Mouse (Mus musculus) CH12F3 (cell line): ENCODE measurements around the gene Gipc2.

Experiments
- in situ Hi-C: fragments of 300-500 bp; cut with MboI; formaldehyde crosslinking; loops from 2 replicates; pipeline ENCODE4 v1.14.3; 2020; ENCODE audit warnings: low sequenced_read_pairs

Gipc2 gene

GRCm38 (mm10) chr3:152190679-152191477 is 24.8 kb upstream of the Gipc2 start:
- in situ Hi-C loops: no loop called here

GRCm38 (mm10) chr3:152189306-152189705 is 23.3 kb upstream of the Gipc2 start:
- in situ Hi-C loops: no loop called here

GRCm38 (mm10) chr3:152186106-152186505 is 20.1 kb upstream of the Gipc2 start:
- in situ Hi-C loops: no loop called here

GRCm38 (mm10) chr3:152183522-152183921 is 17.5 kb upstream of the Gipc2 start:
- in situ Hi-C loops: no loop called here

DNA sequence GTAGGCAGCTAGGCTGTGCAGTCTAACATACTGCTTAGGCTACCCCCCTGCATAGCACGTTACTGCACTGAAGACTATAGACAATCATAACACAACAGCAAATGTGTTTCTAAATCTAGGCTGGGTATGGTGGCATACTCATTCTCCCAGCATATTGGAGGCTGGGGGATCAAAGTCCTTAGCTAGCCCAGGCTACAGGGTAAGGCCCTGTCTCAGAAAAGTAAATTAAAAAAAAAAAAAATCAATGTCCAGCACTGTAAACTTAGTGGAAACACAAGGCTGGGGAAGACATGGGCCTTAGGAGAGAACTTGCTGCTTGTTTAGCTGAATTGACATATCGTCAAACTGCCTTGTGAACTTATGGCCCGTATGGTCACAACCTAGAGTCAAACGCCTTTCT is 14.6 kb upstream of the Gipc2 start:
- in situ Hi-C loops: no loop called here

DNA sequence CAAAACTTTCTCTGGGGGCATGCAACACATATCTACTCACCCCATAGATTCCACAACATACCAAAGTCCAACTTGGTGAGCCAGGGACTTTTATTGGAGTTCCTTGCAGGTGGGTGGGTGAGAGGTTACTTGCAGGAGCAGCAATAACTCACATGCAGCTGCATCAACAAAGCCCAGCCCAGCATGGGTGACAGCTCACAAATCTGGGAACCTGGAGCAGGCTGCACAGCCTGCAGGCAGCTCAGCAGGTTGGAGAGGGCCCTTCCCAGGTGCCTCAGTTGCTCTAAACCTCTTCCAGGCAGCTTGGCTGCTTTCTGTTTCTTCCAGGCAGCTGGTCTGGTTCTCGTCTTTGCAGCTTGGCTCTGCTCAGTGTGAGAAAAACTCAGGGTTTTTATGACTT is 13.3 kb upstream of the Gipc2 start:
- in situ Hi-C loops: no loop called here

GRCm38 (mm10) chr3:152178816-152179215 is 12.8 kb upstream of the Gipc2 start:
- in situ Hi-C loops: no loop called here

- in situ Hi-C loops: no loop called here
Observed at GRCm38 (mm10) chr3:152172322-152172935, 6.4 kb upstream of the Gipc2 start.

- in situ Hi-C loops: no loop called here
Observed at GRCm38 (mm10) chr3:152171862-152172261, 5.8 kb upstream of the Gipc2 start.

GRCm38 (mm10) chr3:152171236-152171635 is 5.2 kb upstream of the Gipc2 start:
- in situ Hi-C loops: no loop called here

DNA sequence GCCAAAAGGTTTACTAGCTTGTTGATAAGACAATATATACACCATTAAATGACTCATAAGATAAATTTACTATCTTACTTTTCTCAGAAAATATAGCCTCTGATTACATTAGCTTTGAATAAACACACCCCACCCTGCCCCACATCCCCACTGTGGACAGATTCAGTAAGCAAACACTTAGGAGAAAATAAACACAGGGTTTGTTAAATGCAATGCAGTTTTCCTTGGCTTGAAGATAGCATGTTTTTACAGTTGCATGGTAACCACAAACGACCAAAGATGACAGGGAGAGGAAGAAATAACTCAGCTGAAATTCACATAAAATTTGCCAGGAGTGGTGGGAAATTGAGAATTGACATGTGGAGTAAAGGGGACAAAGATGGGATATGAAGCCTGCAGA is 4.4 kb upstream of the Gipc2 start:
- in situ Hi-C loops: no loop called here

DNA sequence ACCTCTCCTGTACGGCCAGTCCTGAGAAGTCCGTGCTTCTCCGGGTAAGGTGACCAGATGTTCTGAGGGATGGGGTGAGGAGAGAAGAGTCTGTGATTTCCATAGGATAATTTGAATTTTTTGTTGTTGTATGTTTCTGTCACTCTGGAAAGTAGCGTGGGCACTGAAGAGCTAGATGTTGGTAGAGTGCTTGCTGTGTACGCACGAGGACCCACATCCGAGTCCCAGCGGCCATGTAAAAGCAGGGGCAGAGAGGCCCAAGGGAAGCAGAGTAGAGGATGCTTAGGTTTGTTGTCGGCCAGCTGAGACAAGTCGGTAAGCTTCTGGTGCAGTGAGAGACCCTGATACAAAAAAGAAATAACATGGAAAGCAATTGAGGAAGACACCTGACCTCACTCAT is 2.0 kb upstream of the Gipc2 start:
- in situ Hi-C loops: no loop called here

- in situ Hi-C loops: no loop called here
Observed at GRCm38 (mm10) chr3:152166699-152167451, 845 bp upstream of the Gipc2 start.

DNA sequence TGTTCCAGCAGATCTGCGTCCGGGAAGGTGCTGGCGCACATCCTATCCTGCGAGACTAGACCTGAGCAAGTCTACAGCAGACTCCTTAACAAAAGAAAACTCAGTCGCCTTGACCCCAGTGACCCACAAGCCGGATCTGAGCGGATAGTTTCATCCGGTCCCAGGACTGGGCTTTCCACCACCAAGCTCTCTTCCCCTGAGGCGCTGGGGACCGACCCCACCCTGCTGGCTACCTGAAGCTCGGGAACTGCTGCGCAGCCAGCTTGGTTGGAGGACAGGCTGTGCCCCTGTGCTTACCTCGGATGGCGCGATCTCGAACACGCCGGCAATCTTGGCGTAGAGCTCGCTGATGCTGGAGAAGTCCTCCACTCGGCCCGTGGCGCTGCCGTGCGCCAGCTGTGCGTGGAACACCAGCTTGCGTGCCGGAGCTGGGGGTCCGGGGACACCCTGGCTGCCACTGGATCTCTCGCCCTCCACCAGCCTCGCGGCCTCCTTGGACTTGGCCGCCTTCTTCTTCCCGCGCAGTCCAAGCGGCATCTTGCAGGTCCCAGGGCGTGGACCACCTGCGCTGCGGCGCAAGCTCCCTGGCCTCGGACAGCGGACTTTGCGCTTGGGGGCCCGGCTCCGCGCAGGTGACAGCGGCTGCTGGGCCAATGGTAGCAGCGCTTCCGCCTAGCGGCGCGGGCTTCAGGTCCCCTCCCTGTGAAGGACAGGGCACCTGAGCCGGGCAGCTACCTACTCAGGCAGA is 505 bp downstream of the Gipc2 start:
- in situ Hi-C loops: no loop called here

- in situ Hi-C loops: no loop called here
Observed at GRCm38 (mm10) chr3:152165014-152165350, 1.0 kb downstream of the Gipc2 start.

- in situ Hi-C loops: no loop called here
Observed at GRCm38 (mm10) chr3:152163320-152163719, 2.7 kb downstream of the Gipc2 start.

DNA sequence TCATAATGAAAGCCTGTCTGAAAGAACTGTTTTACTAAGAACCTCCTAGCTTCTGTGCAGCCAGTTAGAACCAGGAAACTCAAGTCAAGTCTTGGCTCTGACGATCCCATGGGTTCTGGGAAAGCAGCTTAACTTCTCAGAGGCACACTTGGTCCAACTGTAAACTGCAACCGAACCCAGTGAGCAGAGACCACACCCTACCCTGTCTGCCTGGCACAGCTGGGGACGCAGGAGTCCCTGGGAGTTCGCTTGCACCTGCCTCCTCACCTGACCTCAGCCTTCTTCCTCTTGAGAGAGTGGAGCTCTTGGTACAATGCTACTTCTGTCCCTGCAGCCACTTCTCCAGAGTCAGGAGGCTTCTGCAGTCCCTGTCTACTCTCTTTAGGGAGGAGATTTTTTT is 5.4 kb downstream of the Gipc2 start:
- in situ Hi-C loops: no loop called here

DNA sequence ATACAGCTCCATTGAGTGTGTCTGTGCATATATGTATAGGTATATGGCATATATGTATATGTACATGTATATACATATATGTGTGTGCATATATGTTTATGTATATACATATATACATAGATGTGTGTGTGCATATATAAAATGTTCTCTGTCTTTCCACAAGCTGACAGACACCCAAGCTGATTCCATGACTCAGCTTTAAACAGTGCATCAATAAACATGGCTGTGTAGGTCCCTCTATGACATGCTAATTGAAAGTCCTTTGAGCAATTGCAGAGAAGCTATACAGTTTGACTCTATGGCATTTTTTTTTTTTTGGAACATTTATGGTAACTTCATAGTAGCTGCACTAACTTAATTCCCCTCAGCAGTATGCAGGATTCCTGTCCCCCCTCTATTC is 6.7 kb downstream of the Gipc2 start:
- in situ Hi-C loops: no loop called here

GRCm38 (mm10) chr3:152158344-152159291 is 7.4 kb downstream of the Gipc2 start:
- in situ Hi-C loops: no loop called here

GRCm38 (mm10) chr3:152156816-152157496 is 9.1 kb downstream of the Gipc2 start:
- in situ Hi-C loops: no loop called here
